Comparison of ENCODE assay signal across 16 mouse cellular contexts in the genomic region with DNA sequence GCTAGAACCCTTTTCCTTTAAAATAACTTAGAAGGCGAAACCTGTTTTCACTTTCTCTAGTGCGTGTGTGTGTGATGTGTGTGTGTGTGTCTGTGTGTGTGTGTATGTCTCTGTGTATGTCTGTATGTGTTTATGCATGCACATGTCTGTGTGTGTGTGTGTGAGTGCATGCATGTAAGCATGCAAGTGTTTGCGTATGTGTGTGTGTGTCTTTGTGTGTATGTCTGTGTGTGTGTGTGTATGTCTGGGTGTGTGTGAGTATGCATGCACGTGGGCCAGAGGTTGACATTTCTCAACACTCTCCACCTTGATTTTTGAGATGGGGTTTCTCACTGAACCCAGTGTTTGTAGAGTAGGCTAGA.
"Had no signal": no experiment of that assay in that cellular context is flagged by ENCODE, and none has a peak within 500 bp of the region (broad histone marks: within the 10 kb centered on the region; RNA-seq: fewer than 3 reads in every experiment).

No protein-coding gene starts in this region.

- H3K4me3 ChIP-seq: kidney, embryonic 15.5 days; left cerebral cortex, adult 2 months; liver, embryonic 13.5 days; midbrain, embryonic 15.5 days; neural tube, embryonic 13.5 days had no signal

- DNase-seq: kidney, adult 8-10 months; kidney, postnatal 10 days; kidney, postnatal 36 days; layer of hippocampus, postnatal 36 days; liver, embryonic 13.5 days; lung, adult 2 months; lung, postnatal 14 days; lung, postnatal 4 days; right cerebral cortex, adult 18-20 months; right cerebral cortex, postnatal 14 days; right cerebral cortex, postnatal 4 days; thymus, adult 18-20 months had no signal

- ATAC-seq: midbrain, embryonic 15.5 days had no signal

- H3K27ac ChIP-seq: kidney, embryonic 15.5 days; liver, embryonic 13.5 days; midbrain, embryonic 15.5 days; neural tube, embryonic 13.5 days had no signal
